Mouse (Mus musculus): Measurements from ENCODE around the gene Syngr3. TPM values are rescaled to one million over a fixed set of nuclear protein-coding genes. Genes with fewer than 3 reads are reported as not detected.

Syngr3 gene
- 8.4 and 10.5 TPM in 2 replicates for polyA plus RNA-seq (2016; fragmentation: Nextera tagmentation; extraction: Ambion mirVana)

- under 1% methylated on average over 44 of the region's 55 CpGs for WGBS
- Histone ChIP-seq H3K4me1 (peaks cover 10% of the 10 kb centered on the region; the same call in 1 of the 2 replicates), H3K27ac (no peak within 1 kb of the TSS)
Observed at GRCm38 (mm10) chr17:24689251-24690081, at the start of gene Syngr3. Gene Syngr3, minus strand, starts transcription at chr17:24689955.

DNA sequence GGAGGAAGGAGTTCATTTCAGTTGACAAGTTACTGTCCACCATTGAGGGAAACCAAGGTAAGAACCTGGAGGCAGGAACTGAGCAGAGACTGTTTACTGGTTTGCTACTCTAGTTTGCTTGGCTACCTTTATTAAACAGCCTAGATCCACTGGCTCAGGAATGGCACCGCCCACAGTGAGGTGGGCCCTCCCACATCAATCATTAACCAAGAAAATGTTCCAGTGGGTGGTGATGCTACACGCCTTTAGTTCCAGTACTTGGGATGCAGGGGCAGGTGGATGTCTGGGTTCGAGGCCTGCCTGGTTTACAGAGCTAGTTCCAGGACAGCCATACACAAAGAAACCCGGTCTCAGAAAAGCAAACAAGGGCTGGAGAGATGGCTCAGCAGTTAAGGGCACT is 48.5 kb upstream of the Syngr3 start:
- Histone ChIP-seq H3K4me2 (replicated peaks) (no peak overlapping the region), H3K4me3 (no peak overlapping the region), H3K27ac (no peak overlapping the region), H3K9ac (no peak overlapping the region), H3K4me1 (peaks cover 6% of the 10 kb centered on the region), H3K27me3 (no peaks in the 10 kb centered on the region), H3K9me3 (no peaks in the 10 kb centered on the region), H3K36me3 (0 out of 2 replicates have a peak, but pooled peaks cover 14% of the 10 kb centered on the region)
- no peak for ATAC-seq (ENCODE audit: insufficient number of reproducible peaks, insufficient read depth, low FRiP score, low TSS enrichment)
- WGBS: 83% methylated on average over 4 of the region's 4 CpGs

More at GRCm38 (mm10) chr17:24689251-24690081, at the start of gene Syngr3:
- H3K4me3 ChIP-seq: peak within 1 kb of the TSS; percentile 61
- no peaks in the 10 kb centered on the region for H3K9me3 ChIP-seq
- peaks cover 15% of the 10 kb centered on the region for H3K36me3 ChIP-seq
- H3K27me3 ChIP-seq: peaks cover 49% of the 10 kb centered on the region
- peak within 1 kb of the TSS; percentile 96 for H3K4me2 ChIP-seq (replicated peaks)
- peak within 1 kb of the TSS; percentile 60 for H3K9ac ChIP-seq
- ATAC-seq (ENCODE audit: insufficient number of reproducible peaks, insufficient read depth, low FRiP score, low TSS enrichment): no peak

DNA sequence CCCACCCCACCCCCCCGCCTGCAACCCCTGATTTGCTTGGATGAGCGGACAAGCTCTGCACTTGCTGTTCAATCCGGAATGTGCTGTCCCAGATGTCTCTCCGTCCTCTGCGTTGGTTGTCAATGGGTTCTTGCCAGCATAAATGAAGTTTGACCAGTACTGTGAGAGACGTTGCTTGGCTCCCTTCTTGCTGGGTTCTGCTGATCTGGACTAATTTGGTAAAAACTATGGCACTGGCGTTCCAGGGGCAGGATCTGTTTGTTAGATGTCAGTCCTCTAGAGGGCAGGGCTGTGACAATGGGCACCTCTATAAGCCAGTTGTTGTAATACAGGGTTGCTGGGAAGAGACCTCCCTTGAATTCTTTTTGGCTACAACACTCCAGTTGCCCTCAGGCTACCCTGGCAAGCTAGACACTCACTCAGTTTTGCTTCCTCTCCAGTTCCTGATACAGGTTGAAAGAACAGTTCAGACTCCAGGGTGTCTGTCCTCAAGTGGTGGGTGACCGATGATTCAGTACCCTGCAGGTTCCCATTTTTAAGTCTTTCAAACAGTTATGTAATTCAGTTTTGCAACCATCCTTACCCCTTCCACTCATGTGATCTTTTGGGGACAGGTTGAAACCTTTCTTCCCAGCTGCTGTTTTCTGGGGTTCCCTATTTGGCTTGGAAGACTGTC is 47.5 kb upstream of the Syngr3 start:
- H3K4me3 ChIP-seq: peak overlapping the region; percentile 65
- peaks cover 6% of the 10 kb centered on the region for H3K4me1 ChIP-seq
- no peaks in the 10 kb centered on the region for H3K9me3 ChIP-seq
- H3K9ac ChIP-seq: peak overlapping the region; percentile 67
- 0 out of 2 replicates have a peak, but pooled peaks cover 10% of the 10 kb centered on the region for H3K36me3 ChIP-seq
- H3K4me2 ChIP-seq (replicated peaks): peak overlapping the region; percentile 70
- H3K27ac ChIP-seq: no peak overlapping the region
- WGBS: 30% methylated on average over 8 of the region's 8 CpGs
- ATAC-seq (ENCODE audit: insufficient number of reproducible peaks, insufficient read depth, low FRiP score, low TSS enrichment): no peak
- no peaks in the 10 kb centered on the region for H3K27me3 ChIP-seq

- Histone ChIP-seq H3K36me3 (0 out of 2 replicates have a peak, but pooled peaks cover 10% of the 10 kb centered on the region), H3K9ac (peak within 1 kb of the TSS; percentile 67), H3K27me3 (no peaks in the 10 kb centered on the region), H3K4me2 (replicated peaks) (peak within 1 kb of the TSS; percentile 70), H3K27ac (peak within 1 kb of the TSS; percentile 65; the same call in 1 of the 2 replicates), H3K4me3 (peak within 1 kb of the TSS; percentile 65), H3K4me1 (peaks cover 6% of the 10 kb centered on the region), H3K9me3 (no peaks in the 10 kb centered on the region)
- WGBS: under 1% methylated on average over 29 of the region's 29 CpGs
- ATAC-seq (ENCODE audit: insufficient number of reproducible peaks, insufficient read depth, low FRiP score, low TSS enrichment): peak; percentile 92
Observed at GRCm38 (mm10) chr17:24736330-24737051, 46.7 kb upstream of the Syngr3 start, which contains the start of gene Msrb1. Gene Msrb1, plus strand, starts transcription at chr17:24736642.

DNA sequence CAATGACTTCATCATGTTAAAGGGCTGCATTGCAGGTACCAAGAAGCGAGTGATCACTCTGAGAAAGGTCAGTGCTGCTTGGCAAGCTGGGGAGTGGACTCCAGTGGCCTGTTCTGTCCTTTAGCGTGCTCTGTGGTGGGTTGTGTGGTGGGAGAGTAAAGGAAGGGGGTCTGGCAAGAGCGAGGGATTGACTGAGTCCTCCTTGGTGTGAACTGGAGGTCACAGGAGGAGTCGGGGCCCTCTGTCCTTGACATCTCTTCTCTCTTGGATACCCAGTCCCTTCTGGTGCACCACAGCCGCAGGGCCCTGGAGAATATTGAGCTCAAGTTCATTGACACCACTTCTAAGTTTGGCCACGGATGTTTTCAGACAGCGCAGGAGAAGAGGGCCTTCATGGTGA is 45.7 kb upstream of the Syngr3 start:
- peaks cover 6% of the 10 kb centered on the region for H3K4me1 ChIP-seq
- 0 out of 2 replicates have a peak, but pooled peaks cover 4% of the 10 kb centered on the region for H3K36me3 ChIP-seq
- no peaks in the 10 kb centered on the region for H3K27me3 ChIP-seq
- WGBS: 85% methylated on average over 7 of the region's 7 CpGs
- no peak overlapping the region for H3K4me3 ChIP-seq
- H3K27ac ChIP-seq: 0 out of 2 replicates have a peak overlapping the region, but pooled peaks have one; percentile 65
- ATAC-seq (ENCODE audit: insufficient number of reproducible peaks, insufficient read depth, low FRiP score, low TSS enrichment): no peak
- H3K4me2 ChIP-seq (replicated peaks): no peak overlapping the region
- H3K9ac ChIP-seq: no peak overlapping the region
- no peaks in the 10 kb centered on the region for H3K9me3 ChIP-seq

DNA sequence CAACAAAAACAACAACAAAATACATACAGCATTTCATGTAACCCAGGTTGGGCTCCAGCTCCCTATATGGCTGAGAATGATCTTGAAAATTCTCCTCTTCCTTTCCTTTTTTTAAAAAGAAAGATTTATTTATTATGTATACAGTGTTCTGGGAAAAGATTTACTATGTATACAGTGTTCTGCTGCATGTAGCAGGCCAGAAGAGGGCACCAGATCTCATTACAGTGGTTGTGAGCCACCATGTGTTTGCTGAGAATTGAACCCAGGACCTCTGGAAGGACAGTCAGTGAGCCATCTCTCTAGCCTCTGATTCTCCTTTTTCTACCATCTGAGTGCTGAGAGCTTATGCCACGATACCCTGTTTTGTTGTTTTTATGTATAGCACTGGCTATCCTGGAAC is 44.8 kb upstream of the Syngr3 start:
- Histone ChIP-seq H3K9ac (no peak overlapping the region), H3K36me3 (no peaks in the 10 kb centered on the region), H3K27me3 (no peaks in the 10 kb centered on the region), H3K9me3 (no peaks in the 10 kb centered on the region), H3K27ac (no peak overlapping the region), H3K4me2 (replicated peaks) (no peak overlapping the region), H3K4me3 (no peak overlapping the region), H3K4me1 (peaks cover 6% of the 10 kb centered on the region)
- ATAC-seq (ENCODE audit: insufficient number of reproducible peaks, insufficient read depth, low FRiP score, low TSS enrichment): no peak
- WGBS: 91% methylated on average over 1 of the region's 1 CpGs

DNA sequence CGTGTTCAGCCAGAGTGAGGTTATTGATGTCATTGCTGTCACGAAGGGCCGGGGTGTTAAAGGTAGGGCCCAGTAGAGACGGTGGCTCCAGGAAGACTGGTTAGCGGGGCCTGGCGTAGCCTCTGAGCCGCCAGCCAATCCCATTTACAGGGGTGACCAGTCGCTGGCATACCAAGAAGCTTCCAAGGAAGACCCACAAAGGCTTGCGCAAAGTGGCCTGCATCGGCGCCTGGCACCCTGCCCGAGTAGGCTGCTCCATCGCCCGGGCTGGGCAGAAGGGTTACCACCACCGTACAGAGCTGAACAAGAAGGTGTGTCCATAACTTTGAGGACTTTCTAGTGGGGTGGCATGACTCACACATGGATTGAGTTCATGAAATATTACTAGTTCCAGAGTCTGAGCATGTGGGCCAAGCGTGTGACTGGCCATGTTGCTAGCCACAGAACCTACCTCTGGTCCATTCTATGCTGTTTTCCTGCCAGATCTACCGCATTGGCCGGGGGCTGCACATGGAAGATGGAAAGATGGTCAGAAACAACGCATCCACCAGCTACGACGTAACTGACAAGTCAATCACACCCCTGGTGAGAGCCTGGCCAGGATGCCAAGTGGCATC is 43.8 kb upstream of the Syngr3 start:
- no peak for ATAC-seq (ENCODE audit: insufficient number of reproducible peaks, insufficient read depth, low FRiP score, low TSS enrichment)
- no peaks in the 10 kb centered on the region for H3K36me3 ChIP-seq
- H3K9ac ChIP-seq: no peak overlapping the region

GRCm38 (mm10) chr17:24732233-24732935 is 42.6 kb upstream of the Syngr3 start:
- no peak for ATAC-seq (ENCODE audit: insufficient number of reproducible peaks, insufficient read depth, low FRiP score, low TSS enrichment)
- H3K9ac ChIP-seq: no peak overlapping the region
- WGBS: 80% methylated on average over 12 of the region's 12 CpGs

More for the DNA sequence above, 43.8 kb upstream of the Syngr3 start:
- no peak overlapping the region for H3K4me3 ChIP-seq
- 89% methylated on average over 21 of the region's 21 CpGs for WGBS
- no peak overlapping the region for H3K27ac ChIP-seq
- H3K4me2 ChIP-seq (replicated peaks): no peak overlapping the region
- H3K4me1 ChIP-seq: peaks cover 6% of the 10 kb centered on the region
- H3K9me3 ChIP-seq: no peaks in the 10 kb centered on the region
- H3K27me3 ChIP-seq: no peaks in the 10 kb centered on the region

GRCm38 (mm10) chr17:24730787-24731186 is 41.0 kb upstream of the Syngr3 start:
- H3K4me2 ChIP-seq (replicated peaks): no peak overlapping the region
- no peak overlapping the region for H3K27ac ChIP-seq
- H3K9me3 ChIP-seq: no peaks in the 10 kb centered on the region
- no peak overlapping the region for H3K4me3 ChIP-seq
- ATAC-seq (ENCODE audit: insufficient number of reproducible peaks, insufficient read depth, low FRiP score, low TSS enrichment): no peak
- no peaks in the 10 kb centered on the region for H3K36me3 ChIP-seq
- no peaks in the 10 kb centered on the region for H3K27me3 ChIP-seq
- H3K4me1 ChIP-seq: no peaks in the 10 kb centered on the region
- H3K9ac ChIP-seq: no peak overlapping the region
- WGBS: 82% methylated on average over 14 of the region's 14 CpGs

More at GRCm38 (mm10) chr17:24732233-24732935, 42.6 kb upstream of the Syngr3 start:
- H3K9me3 ChIP-seq: no peaks in the 10 kb centered on the region
- H3K4me1 ChIP-seq: peaks cover 5% of the 10 kb centered on the region
- no peak overlapping the region for H3K27ac ChIP-seq
- H3K36me3 ChIP-seq: no peaks in the 10 kb centered on the region
- no peaks in the 10 kb centered on the region for H3K27me3 ChIP-seq
- H3K4me2 ChIP-seq (replicated peaks): no peak overlapping the region
- no peak overlapping the region for H3K4me3 ChIP-seq

GRCm38 (mm10) chr17:24729067-24729466 is 39.3 kb upstream of the Syngr3 start:
- Histone ChIP-seq H3K9me3 (no peaks in the 10 kb centered on the region), H3K27ac (no peak overlapping the region), H3K4me2 (replicated peaks) (no peak overlapping the region), H3K9ac (no peak overlapping the region), H3K27me3 (no peaks in the 10 kb centered on the region), H3K36me3 (no peaks in the 10 kb centered on the region), H3K4me3 (no peak overlapping the region), H3K4me1 (no peaks in the 10 kb centered on the region)
- no peak for ATAC-seq (ENCODE audit: insufficient number of reproducible peaks, insufficient read depth, low FRiP score, low TSS enrichment)
- 83% methylated on average over 6 of the region's 6 CpGs for WGBS

Measured in embryonic facial prominence, embryonic 12.5 days (tissue).